Mouse (Mus musculus) activated CD4-positive, CD25-positive, alpha-beta regulatory T cell, adult 4 months (primary cell): Measurements from ENCODE around the gene Tmem151a. TPM values are rescaled to one million over a fixed set of nuclear protein-coding genes. Genes with fewer than 3 reads are reported as not detected.

Experiments used
- ATAC-seq: one replicate; pipeline ENCODE4 v1.8.0; 2017
- polyA plus RNA-seq, 2 experiments: library from polyadenylated mRNA; unstranded; fragments of 100-300 nt; shearing (Covaris generic); gene quantifications; one replicate each; pipeline ENCODE4 v1.2.1; 2017

The Tmem151a gene
- polyA plus RNA-seq, 2 experiments from 2014 or later = not detected

DNA sequence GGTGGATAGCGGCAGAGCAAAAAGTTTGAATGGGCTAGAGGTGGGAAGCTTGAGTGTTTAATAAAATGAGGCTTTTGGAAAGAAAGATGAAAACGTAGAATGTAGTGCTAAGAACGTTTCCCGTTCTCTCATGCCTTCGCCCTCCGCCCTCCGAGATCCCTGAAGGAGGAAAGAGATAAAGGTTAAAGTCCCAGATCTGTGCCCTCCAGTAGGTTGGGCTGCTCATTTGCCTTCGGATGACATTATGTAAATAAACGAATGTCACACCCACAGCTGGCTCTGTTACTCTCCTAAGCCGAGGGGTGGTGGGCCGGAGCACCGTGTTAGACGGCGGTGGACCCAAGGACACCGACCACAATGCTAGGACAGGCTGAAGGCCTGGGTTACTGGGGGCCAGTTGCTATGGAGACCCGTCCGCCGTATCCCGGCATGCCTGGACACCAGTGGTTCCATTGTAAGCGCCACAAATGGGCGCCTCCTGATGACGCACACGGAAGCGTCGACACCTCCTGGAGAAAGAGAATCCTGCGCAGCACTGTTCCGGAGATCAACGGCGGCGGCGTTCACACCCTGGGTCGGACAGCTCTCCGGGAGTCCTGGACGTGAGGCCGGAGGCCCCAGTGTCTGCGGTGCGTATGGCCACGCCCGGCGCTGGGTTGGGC lies 44.3 kb downstream of the Tmem151a start, which contains the start of gene Brms1:
Gene Brms1 (plus strand): TSS at position 493 of the 662 bp plus-strand sequence.
- ATAC-seq = peak; percentile 64

DNA sequence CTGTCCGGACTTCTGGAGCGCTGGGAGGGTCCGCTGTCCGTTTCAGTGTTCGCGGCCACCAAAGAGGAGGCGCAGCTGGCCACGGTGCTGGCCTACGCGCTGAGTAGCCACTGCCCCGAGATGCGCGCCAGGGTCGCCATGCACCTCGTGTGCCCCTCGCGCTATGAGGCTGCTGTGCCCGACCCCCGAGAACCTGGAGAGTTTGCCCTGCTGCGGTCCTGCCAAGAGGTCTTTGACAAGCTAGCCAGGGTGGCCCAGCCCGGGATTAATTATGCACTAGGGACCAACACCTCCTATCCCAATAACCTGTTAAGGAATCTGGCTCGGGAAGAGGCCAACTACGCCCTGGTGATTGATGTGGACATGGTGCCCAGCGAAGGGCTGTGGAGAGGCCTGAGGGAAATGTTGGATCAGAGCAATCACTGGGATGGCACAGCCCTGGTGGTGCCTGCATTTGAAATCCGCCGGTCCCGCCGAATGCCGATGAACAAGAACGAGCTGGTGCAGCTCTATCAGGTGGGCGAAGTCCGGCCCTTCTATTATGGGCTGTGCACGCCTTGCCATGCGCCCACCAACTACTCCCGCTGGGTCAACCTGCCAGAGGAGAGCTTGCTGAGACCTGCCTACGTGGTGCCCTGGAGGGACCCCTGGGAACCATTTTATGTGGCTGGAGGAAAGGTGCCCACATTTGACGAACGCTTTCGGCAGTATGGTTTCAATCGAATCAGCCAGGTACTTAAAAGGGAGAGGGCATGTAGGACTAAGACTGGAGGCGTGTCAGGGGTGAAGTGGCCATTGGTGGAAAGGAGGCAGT lies 45.8 kb downstream of the Tmem151a start:
- no peak for ATAC-seq

GRCm38 (mm10) chr19:5038709-5039156 lies 46.6 kb downstream of the Tmem151a start, which contains the start of the genes B4gat1 and AC124502.3:
TSS of gene B4gat1 (plus strand) at chr19:5038826.
TSS of gene AC124502.3 (plus strand) at chr19:5038891.
- ATAC-seq = peak; percentile 89

DNA sequence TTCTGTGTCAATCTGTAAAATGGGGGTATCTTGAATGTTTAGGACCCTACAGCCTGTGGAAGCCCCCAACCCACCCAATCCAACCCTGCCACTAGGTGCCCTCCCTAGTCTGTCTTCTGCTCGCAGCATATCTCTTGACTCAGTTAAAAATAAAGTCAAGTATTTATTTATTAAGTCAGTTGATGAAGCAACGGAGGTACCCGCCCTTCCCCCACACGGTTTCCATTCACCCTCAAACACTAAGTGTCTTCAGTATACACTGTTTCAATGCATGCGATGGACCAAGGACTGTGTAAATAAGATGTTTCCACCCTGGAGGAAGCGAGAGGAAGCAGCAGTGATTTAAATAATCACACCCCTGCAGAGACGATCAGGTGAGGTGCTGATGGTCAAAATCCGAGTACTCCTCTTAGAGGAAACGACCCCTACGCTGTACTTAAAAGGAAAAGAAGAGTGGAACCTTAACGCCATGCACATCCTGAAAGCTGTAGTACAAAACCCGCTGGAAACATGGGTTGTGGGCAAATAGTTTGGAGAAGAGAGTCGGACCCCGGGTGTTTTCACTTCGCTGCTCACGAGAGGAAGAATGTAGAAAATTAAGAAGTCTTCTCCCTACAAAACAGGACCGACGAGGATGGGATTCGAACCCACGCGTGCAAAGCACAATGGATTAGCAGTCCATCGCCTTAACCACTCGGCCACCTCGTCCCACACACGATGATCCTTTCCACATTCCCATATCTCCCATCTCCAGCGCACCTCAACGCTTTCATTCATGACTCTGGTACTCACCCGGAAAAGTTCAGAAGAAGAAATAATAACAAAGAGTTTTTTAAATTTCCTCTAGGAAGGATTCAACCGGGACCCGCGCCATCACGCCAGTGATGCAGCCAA lies 47.4 kb downstream of the Tmem151a start:
- ATAC-seq = no peak

- ATAC-seq = no peak
Measured at GRCm38 (mm10) chr19:5036577-5036976, 48.8 kb downstream of the Tmem151a start.

- no peak for ATAC-seq
Measured at GRCm38 (mm10) chr19:5032686-5033085, 52.6 kb downstream of the Tmem151a start.

- no peak for ATAC-seq
Measured at GRCm38 (mm10) chr19:5026111-5026510, 59.2 kb downstream of the Tmem151a start.

GRCm38 (mm10) chr19:5023621-5024479 lies 61.5 kb downstream of the Tmem151a start, which contains the start of gene Slc29a2:
TSS of gene Slc29a2 (plus strand) at chr19:5023860.
- ATAC-seq = peak; percentile 90

GRCm38 (mm10) chr19:5021416-5021815 lies 63.9 kb downstream of the Tmem151a start:
- ATAC-seq = no peak

Other genes with a start within 250 kb of the Tmem151a start
- 100 to 1,000 TPM in 1 of 2 experiments, 10 to 100 TPM in 1; 94.7 to 162 TPM for gene Ccs, start 246.2 kb downstream of the Tmem151a start, polyA plus RNA-seq
- gene Ccdc87, start 246.2 kb downstream of the Tmem151a start, polyA plus RNA-seq = not detected
- gene Ctsf, start 230.4 kb downstream of the Tmem151a start, polyA plus RNA-seq = under 1 TPM; 0.66 to 0.67 TPM
- gene Actn3, start 207.6 kb downstream of the Tmem151a start, polyA plus RNA-seq = not detected
- 1 to 10 TPM; 6.3 to 6.7 TPM for gene Zdhhc24, start 206.9 kb downstream of the Tmem151a start, polyA plus RNA-seq
- 1 to 10 TPM in 1 of 2 experiments, not detected in 1; 1.4 TPM for gene Bbs1, start 178.9 kb downstream of the Tmem151a start, polyA plus RNA-seq
- 10 to 100 TPM; 38.4 to 59.4 TPM for gene Dpp3, start 157.2 kb downstream of the Tmem151a start, polyA plus RNA-seq
- gene Peli3, start 142.4 kb downstream of the Tmem151a start, polyA plus RNA-seq = under 1 TPM in 1 of 2 experiments, not detected in 1; 0.25 TPM
- gene Mrpl11, start 123.4 kb downstream of the Tmem151a start, polyA plus RNA-seq = 10 to 100 TPM; 79.9 to 91.1 TPM
- gene Npas4, start 95.2 kb downstream of the Tmem151a start, polyA plus RNA-seq = under 1 TPM; 0.32 to 0.83 TPM
- 1 to 10 TPM in 1 of 2 experiments, under 1 TPM in 1; 0.46 to 2.1 TPM for gene Slc29a2, start 61.7 kb downstream of the Tmem151a start, polyA plus RNA-seq
- gene B4gat1, start 46.7 kb downstream of the Tmem151a start, polyA plus RNA-seq = 10 to 100 TPM; 10.5 to 13.4 TPM
- under 1 TPM; 0.40 to 0.68 TPM for gene AC124502.3, start 46.6 kb downstream of the Tmem151a start, polyA plus RNA-seq
- 100 to 1,000 TPM in 1 of 2 experiments, 10 to 100 TPM in 1; 91.4 to 102 TPM for gene Brms1, start 44.2 kb downstream of the Tmem151a start, polyA plus RNA-seq
- gene Rin1, start 35.0 kb downstream of the Tmem151a start, polyA plus RNA-seq = under 1 TPM in 1 of 2 experiments, not detected in 1; 0.13 TPM
- not detected for gene Cd248, start 17.5 kb downstream of the Tmem151a start, polyA plus RNA-seq
- 10 to 100 TPM; 49.2 to 51.1 TPM for gene Yif1a, start 3.0 kb upstream of the Tmem151a start, polyA plus RNA-seq
- gene Cnih2, start 13.0 kb upstream of the Tmem151a start, polyA plus RNA-seq = not detected
- gene Rab1b, start 21.5 kb upstream of the Tmem151a start, polyA plus RNA-seq = 100 to 1,000 TPM; 118 to 143 TPM
- gene Klc2, start 33.0 kb upstream of the Tmem151a start, polyA plus RNA-seq = 1 to 10 TPM; 4.6 to 6.7 TPM
- gene Pacs1, start 187.6 kb upstream of the Tmem151a start, polyA plus RNA-seq = 10 to 100 TPM; 15.7 to 16.3 TPM
- gene Sf3b2, start 209.9 kb upstream of the Tmem151a start, polyA plus RNA-seq = 100 to 1,000 TPM; 299 to 359 TPM
- gene Gal3st3, start 212.8 kb upstream of the Tmem151a start, polyA plus RNA-seq = under 1 TPM in 1 of 2 experiments, not detected in 1; 0.13 TPM